Mouse (Mus musculus) NIH3T3 (cell line): Measurements from ENCODE around the gene Slc22a17.

Source experiments
- DNase-seq: peaks from one replicate; pipeline ENCODE4 v3.0.0-alpha.2; 2012; ENCODE audit warnings: low read depth

Gene Slc22a17

DNA sequence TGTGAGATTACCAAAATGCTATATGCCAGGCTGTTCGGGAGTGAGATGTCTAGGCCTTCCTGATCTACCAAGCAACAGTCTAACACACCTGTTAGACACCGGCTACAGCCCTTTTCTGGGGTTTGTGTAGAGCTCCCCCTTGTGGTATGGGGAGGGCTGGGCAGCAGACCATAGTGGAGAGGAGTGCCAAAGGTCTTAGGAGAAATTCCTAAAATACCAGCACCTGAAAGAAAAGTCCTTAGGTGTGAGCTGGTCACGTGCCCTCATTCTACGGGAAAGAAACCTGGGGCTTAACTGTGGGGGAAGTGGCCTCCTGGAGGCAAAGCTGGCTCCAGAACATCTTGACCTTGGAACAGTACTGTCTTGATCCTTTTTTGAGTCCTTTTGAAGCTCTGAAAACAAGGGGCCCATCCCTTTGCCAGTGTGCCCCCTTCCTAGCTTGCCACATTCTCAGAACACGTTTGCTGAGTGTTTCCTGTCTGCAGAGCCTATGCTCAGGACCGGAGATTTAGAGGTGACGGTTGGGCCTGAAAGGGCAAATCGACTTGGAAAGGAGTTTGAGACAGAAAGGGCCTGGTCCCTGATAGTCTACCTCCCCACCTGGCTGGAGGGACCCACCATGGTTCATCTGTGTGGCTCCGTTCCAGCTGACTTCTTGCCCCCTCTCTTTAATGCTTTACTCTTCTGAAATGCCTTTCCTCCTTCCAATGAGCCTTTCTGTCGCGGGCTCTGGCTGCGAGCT lies 26.7 kb upstream of the Slc22a17 start:
- peak; percentile 76 for DNase-seq

GRCm38 (mm10) chr14:54938431-54939219 lies 25.7 kb upstream of the Slc22a17 start:
- no peak for DNase-seq

- DNase-seq, result no peak
Observed at GRCm38 (mm10) chr14:54937361-54938182, 24.6 kb upstream of the Slc22a17 start.

DNA sequence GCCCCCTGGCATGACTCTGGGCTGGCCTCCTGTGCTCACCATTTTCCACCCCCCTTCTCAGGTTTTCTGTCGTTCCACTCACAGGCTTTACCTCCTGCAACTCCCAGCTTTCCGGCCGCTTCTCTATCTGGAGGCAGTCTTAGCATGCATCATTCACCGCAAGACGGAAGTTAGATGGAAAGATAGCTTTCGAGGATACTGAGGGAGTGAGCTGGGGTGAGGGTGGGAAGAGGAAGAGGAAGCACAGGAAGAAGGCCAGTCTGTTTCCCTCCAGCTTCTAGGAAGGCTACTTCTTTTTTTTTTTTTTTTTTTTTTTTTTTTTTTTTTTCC lies 23.9 kb upstream of the Slc22a17 start:
- DNase-seq, result no peak

DNA sequence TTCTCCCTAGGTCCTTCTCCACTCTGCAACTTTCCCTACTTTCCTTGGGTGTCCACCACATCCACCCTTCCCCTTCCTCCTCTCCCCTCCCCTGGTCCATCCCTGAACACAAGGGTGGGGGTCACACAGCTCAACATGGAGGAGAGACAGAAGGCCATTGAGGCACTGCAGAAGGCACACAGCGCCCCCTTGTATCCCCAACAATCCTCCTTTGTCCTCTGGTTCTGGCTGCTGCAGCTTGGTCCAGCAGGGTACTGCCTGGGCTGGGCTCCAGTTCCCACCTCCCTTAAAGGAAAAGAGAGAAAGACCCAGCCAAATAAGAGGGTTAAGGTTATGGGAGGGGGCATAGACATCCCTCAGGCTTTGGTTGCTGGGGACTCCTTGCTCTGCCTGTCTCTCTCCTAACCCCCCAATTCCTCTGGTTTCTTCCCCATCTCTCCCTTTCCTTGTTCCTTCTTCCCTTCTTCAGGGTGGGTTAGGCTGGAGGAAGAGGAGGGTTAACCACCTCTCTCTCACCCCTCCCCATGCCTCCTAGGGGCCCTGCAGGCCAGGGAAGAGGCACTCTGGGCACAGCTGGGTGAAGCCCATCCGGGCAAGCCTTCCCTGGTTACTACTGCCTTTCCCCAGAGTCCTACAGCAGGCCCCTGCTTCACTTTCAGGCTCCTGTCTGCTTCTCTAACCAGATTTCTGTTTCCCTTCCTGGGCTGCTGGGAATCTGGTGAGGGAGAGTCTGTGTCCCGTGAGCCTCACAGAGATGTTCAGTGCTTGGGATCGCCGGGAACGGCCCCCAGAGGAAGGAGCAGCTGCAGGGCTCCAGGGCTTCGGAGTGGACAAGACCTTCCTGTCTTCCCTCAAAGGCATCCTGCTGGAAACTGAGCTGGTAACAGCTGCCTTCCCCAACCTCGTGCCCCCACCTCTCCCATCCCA lies 23.2 kb upstream of the Slc22a17 start, which contains the start of gene Cmtm5:
Cmtm5 (plus strand) TSS at position 358 of the 927 bp plus-strand sequence.
- no peak for DNase-seq

- no peak for DNase-seq
Observed at GRCm38 (mm10) chr14:54932645-54933150, 19.8 kb upstream of the Slc22a17 start, which contains the start of gene Il25. Il25 (plus strand) TSS chr14:54932695.

DNA sequence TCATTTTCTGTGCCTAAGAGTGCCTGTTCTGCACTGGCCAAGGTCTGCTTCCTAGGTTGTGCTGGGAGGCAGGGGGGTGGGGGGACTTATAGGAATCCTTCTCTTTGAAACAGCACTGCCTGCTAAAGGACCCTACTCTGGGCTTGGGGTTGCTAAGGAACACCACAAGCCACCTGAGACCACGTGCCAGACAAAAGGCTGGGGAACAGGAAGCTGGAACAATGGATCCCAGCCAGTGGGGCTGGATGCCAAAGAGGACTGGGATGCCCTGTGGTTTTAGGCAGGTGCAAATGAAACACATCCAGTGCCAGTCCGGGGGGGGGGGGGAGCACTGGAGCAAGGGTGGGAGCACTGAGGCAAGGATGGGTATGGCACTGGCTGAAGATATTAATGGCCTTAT lies 17.5 kb upstream of the Slc22a17 start:
- DNase-seq, result no peak

GRCm38 (mm10) chr14:54929801-54930200 lies 16.9 kb upstream of the Slc22a17 start:
- peak; percentile 11 for DNase-seq

GRCm38 (mm10) chr14:54927296-54927695 lies 14.4 kb upstream of the Slc22a17 start:
- DNase-seq, result no peak

DNA sequence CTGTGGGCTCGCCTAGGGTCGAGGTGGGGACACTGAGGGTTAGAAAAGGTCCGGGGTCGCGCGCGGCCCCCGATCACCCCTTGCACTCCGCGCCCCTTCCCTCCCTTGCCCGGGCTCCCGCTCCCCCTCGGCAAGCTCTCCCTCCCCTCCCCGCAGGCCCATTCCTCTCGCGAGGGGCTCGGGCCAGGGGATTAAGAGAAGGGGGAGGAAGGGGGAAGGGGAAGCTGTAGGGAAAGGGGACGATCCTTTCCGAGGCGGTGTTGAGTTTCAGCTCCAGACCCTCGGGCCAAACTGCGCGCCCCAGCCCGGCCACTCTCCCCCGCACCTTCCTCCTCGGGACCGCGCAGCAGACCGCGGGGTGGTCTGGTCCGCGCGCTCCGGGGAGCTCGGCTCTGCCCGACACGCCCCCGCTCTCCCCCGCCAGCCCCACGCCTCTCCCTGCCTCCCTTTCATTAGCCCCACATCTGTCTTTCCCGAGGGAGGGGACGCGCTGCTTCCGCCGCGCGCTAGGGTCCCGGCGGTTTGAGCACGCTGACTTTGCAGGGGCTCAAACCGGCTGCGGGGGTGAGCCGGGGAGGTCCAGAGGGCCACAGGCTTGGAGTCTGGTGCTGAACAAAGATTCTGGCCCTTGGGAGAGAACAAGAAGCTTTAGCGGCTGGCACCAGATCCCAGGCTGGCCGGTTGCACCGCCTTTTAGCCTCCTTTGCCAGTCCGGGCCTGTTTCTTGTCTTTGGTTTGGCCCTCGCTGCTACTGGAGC lies 13.6 kb upstream of the Slc22a17 start:
- no peak for DNase-seq

DNA sequence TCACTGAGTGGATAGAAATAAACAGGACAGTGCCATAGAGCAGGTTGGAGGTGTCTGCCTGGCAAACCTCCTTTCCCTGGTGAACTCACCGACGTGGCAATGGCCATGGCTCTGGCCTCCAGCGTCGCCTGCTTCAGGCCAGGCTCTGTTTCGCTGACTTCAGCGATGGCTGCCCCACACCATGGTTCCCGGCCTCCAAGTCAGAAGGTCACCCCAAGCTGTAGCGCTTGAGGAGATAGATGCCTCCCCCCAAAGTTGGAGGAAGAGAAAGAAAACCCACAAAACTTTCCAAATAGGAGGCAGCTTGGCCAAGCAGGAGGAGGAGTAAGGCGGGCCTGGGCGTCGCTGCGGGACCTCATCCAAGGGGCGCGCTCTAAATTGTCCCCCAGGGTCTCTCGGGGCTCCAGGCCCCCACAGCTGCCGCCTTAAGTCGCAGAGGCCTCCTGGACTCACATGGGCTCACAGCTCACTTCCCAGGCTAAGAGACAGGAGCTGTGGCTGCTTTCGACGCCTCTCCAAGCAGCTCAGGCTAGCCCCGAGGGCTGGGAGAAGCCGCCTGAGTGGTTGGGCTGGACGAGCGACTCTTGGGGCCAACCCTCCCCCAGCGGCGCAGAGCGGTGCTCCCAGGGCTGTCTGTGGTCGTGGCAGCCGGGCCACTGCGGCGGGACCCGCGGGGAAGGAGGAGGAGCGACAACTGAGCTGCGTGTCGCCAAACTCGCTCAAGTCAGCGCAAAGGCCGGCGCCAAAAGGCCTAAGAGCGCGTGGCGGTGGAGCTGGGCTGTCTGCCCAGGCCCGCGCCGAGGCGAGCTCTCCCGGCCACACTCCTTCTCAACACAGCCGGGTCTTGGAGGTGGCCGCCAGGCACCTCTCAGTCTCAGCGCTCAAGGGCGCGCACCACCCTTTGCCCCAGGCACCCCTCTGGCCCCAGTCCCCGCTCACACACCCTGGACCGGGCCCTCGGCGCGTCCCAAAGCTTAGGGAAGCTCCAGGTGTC lies 12.7 kb upstream of the Slc22a17 start, which contains the start of gene Efs:
Efs (minus strand) TSS at position 778 of the 994 bp plus-strand sequence.
- no peak for DNase-seq

DNA sequence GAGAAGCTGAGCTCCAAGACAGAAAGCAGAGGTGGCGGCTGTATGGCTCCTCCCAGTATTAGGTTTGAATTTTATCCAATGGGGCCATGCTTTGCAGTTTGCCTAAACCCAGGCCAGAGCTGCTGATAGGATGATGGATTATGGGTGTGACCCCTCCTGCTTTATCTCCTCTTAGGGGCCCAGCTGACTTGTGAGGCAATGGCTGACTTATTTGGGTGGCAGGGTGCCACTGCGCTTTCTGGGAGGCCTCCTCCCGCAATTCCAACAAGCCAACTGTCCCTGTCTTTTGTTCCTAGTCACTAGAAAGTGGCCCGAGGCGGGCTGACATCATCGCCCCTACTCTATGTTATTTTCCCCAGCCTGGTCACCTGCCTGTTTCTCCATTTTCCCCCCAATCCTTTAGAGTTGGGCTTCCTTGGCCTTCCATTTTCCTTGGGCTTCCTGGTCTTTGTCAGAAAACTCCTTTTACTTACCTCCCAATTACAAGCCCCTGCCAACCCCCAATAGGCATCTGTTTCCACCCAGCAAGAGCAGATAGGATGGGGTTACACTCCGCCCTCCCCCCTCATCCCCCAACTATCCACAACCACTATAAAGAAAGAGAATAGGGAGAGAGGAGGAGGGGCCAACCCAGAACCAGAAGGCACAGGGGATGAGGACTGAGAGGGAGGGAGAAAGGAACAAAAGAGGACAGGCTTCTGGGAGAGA lies 11.9 kb upstream of the Slc22a17 start:
- DNase-seq, result peak; percentile 59

- DNase-seq, result no peak
Observed at GRCm38 (mm10) chr14:54920076-54920685, 7.2 kb upstream of the Slc22a17 start.

- no peak for DNase-seq
Observed at GRCm38 (mm10) chr14:54913343-54913742, 411 bp upstream of the Slc22a17 start.

DNA sequence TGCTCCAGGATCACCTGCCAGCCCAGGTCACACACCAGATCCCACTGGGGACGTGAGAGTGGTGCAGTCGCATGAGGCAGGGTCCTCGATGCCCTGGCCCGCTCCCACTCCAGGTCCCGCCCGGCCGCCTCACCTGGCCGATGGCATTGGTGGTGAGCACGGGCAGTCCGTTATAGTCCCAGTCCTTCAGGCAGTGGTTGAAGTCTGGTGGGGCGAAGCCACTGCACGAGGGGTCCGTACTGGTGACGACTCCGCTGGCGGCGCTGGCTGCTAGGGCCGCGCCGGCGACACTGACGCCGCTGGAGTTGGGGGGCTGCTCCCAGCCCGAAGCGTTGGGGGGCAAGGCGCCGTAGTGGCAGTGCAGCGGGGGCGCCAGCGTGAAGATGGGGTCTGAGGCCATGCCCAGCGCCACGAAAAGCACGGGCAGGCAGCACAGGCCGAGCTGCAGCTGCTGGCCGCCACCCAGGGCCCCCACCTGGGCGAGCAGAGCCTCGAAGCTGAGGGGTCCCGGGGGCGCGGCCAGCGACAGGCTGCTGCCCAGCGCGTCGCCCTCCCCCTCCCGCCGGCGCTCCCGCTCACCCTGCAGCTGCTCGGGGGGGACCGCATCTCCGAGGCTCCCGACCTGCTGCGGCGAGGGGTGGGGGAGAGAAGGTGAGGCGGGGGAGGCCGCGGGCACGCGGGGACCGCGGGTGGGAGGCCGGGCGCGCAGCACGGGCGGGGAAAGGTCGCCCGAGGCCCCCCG lies 652 bp downstream of the Slc22a17 start:
- no peak for DNase-seq

- DNase-seq, result no peak
Observed at GRCm38 (mm10) chr14:54908682-54909081, 4.2 kb downstream of the Slc22a17 start.

GRCm38 (mm10) chr14:54903641-54904040 lies 9.3 kb downstream of the Slc22a17 start:
- peak; percentile 26 for DNase-seq
